Mouse (Mus musculus) bone marrow, adult 2 months (tissue): ENCODE data around the gene Ncoa4.

ENCODE experiments used
- CTCF ChIP-seq: fragments of 200-500 bp; IDR thresholded peaks from 2 replicates; pipeline ENCODE4 v1.5.1; 2011; ENCODE audit warnings: low read length, control low read depth; ENCODE audit not compliant: control insufficient read depth, insufficient read depth
- POLR2A ChIP-seq: fragments of 200-500 bp; IDR thresholded peaks from 2 replicates; pipeline ENCODE4 v1.6.1; 2011; ENCODE audit warnings: low read depth, mild to moderate bottlenecking, control low read depth, low read length, borderline replicate concordance; ENCODE audit not compliant: control insufficient read depth

GRCm38 (mm10) chr14:32166840-32167239, 7.2 kb downstream of the Ncoa4 start:
- TF ChIP-seq POLR2A (no peak), CTCF (no peak)
